Mouse (Mus musculus) R1 (cell line): ENCODE data around the gene Tmprss13.

Experiments
- DNase-seq: peaks from one replicate; pipeline ENCODE4 v3.0.0-alpha.2; 2018; ENCODE audit warnings: low read depth, low spot score

The Tmprss13 gene

DNA sequence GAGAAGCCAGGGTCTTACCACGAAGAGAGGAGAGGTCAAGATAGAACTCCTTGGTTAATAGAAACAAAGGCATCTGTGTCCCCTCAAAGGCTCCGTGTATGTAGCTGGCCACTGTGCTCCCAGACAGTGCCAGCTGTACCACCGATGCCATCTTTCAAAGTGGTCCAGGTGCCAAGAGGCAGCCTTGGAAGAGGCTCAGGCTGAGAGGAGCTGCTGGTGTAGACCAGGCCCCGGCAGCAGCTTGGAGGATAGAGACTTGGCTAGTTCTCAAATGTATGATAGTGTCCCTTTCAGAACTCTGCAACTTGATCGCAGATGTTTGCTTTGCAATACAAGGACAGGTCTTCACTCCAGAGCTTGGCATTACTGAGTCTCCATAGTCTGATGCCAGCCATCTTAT lies 63.4 kb downstream of the Tmprss13 start:
- DNase-seq, result no peak

- DNase-seq, result no peak
Observed at GRCm38 (mm10) chr9:45382834-45383233, 63.9 kb downstream of the Tmprss13 start.

DNA sequence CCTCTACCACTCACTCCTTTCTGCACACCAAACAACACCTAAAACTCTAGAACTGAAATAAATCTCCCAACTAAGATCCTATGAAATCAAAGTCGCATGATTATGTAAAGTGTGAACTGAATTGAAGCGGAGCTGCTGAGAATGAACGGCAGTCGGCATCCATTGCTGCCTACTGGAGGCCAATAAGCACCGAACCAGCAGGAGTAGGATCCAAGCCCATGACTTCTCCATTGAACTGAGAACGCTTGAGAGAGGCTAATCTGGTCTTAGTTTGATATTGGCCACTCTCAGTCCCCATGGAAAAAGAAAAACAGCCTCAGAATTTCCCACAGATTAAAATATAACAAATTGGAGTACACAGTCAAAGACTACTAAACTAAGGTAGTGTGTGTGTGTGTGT lies 65.0 kb downstream of the Tmprss13 start:
- no peak for DNase-seq

DNA sequence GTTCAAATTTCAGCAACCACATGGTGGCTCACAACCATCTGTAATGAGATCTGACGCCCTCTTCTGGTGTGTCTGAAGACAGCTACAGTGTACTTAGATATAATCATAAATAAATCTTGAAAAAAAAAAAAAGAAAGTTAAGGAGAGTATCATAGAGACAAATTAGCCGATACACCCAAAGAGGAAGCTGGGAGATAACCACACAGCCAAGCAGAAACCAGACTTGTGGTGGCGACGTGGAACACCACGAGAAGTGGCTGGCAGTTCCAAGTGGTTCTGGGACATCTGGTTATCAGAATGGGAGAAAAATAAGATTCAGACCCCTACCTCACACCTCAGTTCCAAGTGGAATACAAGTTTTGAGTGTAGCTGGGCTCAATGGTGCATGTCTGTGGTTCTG lies 67.8 kb downstream of the Tmprss13 start:
- no peak for DNase-seq

GRCm38 (mm10) chr9:45388385-45388994 lies 69.6 kb downstream of the Tmprss13 start:
- DNase-seq, result peak; percentile 81

GRCm38 (mm10) chr9:45389596-45389995 lies 70.7 kb downstream of the Tmprss13 start:
- no peak for DNase-seq

- DNase-seq, result peak; percentile 69
Observed at GRCm38 (mm10) chr9:45391299-45391698, 72.4 kb downstream of the Tmprss13 start.

DNA sequence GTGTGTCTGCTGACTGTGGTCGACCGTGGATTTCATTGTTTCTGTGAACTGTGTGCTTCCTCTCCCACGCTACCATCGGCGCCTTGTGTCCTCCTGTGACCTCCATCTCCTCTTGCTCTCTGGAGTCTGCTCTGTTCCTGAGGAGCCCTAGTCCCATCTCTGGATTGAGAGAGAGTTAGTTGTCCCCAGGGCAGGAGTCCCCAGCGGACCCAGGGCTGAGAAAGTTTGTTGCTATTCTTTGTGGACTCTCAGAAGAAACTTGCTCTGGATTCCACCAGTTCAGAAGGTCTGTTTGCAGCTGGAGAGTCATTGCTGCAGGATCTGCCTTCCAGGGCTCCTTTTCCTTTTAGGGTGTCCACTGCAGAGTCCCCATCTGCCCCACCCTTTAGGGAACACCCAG lies 76.3 kb downstream of the Tmprss13 start:
- no peak for DNase-seq

GRCm38 (mm10) chr9:45395796-45396195 lies 76.9 kb downstream of the Tmprss13 start:
- no peak for DNase-seq
